Mouse (Mus musculus): Measurements from ENCODE around the gene Lbp. TPM values are rescaled to one million over a fixed set of nuclear protein-coding genes. Genes with fewer than 3 reads are reported as not detected.

The Lbp gene
- polyA plus RNA-seq, 1 experiment from 2014 or later = 6.3 TPM

- H3K9me3 ChIP-seq (replicated peaks; ENCODE audit: control insufficient read depth, low read length) = no peaks in the 10 kb centered on the region
- 75% methylated on average over 4 of the region's 4 CpGs for WGBS
- peaks cover 3% of the 10 kb centered on the region; the same call in 1 of the 2 replicates for H3K36me3 ChIP-seq (ENCODE audit: control insufficient read depth, insufficient read depth, low read length)
- no peak overlapping the region for H3K4me2 ChIP-seq (ENCODE audit: low read depth, low read length)
- no peak overlapping the region for H3K9ac ChIP-seq (ENCODE audit: low read length)
- no peak for ATAC-seq (ENCODE audit: insufficient read depth, low FRiP score)
- H3K27ac ChIP-seq (ENCODE audit: low read length) = no peak overlapping the region
- no peak overlapping the region for H3K4me3 ChIP-seq (replicated peaks; ENCODE audit: low read length)
- H3K27me3 ChIP-seq (ENCODE audit: control insufficient read depth, insufficient read depth, low read length) = no peaks in the 10 kb centered on the region
- H3K4me1 ChIP-seq (ENCODE audit: control insufficient read depth, insufficient read depth, low read length) = 0 out of 2 replicates have a peak, but pooled peaks cover 6% of the 10 kb centered on the region
Observed at GRCm38 (mm10) chr2:158364175-158364574, 57.9 kb downstream of the Lbp start.

GRCm38 (mm10) chr2:158365099-158365850 is 59.0 kb downstream of the Lbp start:
- no peak for ATAC-seq (ENCODE audit: insufficient read depth, low FRiP score)
- Histone ChIP-seq H3K4me3 (replicated peaks; ENCODE audit: low read length) (no peak overlapping the region), H3K27ac (ENCODE audit: low read length) (no peak overlapping the region), H3K9me3 (replicated peaks; ENCODE audit: control insufficient read depth, low read length) (no peaks in the 10 kb centered on the region), H3K4me2 (ENCODE audit: low read depth, low read length) (no peak overlapping the region), H3K27me3 (ENCODE audit: control insufficient read depth, insufficient read depth, low read length) (no peaks in the 10 kb centered on the region), H3K36me3 (ENCODE audit: control insufficient read depth, insufficient read depth, low read length) (no peaks in the 10 kb centered on the region), H3K9ac (ENCODE audit: low read length) (no peak overlapping the region), H3K4me1 (ENCODE audit: control insufficient read depth, insufficient read depth, low read length) (no peaks in the 10 kb centered on the region)
- 74% methylated on average over 12 of the region's 12 CpGs for WGBS

GRCm38 (mm10) chr2:158367654-158368053 is 61.4 kb downstream of the Lbp start:
- Histone ChIP-seq H3K27ac (ENCODE audit: low read length) (no peak overlapping the region), H3K36me3 (ENCODE audit: control insufficient read depth, insufficient read depth, low read length) (no peaks in the 10 kb centered on the region), H3K9me3 (replicated peaks; ENCODE audit: control insufficient read depth, low read length) (no peaks in the 10 kb centered on the region), H3K4me1 (ENCODE audit: control insufficient read depth, insufficient read depth, low read length) (no peaks in the 10 kb centered on the region), H3K27me3 (ENCODE audit: control insufficient read depth, insufficient read depth, low read length) (no peaks in the 10 kb centered on the region), H3K4me3 (replicated peaks; ENCODE audit: low read length) (no peak overlapping the region), H3K9ac (ENCODE audit: low read length) (no peak overlapping the region), H3K4me2 (ENCODE audit: low read depth, low read length) (no peak overlapping the region)
- ATAC-seq (ENCODE audit: insufficient read depth, low FRiP score) = no peak
- WGBS = 77% methylated on average over 5 of the region's 5 CpGs

- 86% methylated on average over 8 of the region's 8 CpGs for WGBS
- Histone ChIP-seq H3K4me1 (ENCODE audit: control insufficient read depth, insufficient read depth, low read length) (0 out of 2 replicates have a peak, but pooled peaks cover 2% of the 10 kb centered on the region), H3K36me3 (ENCODE audit: control insufficient read depth, insufficient read depth, low read length) (no peaks in the 10 kb centered on the region), H3K27ac (ENCODE audit: low read length) (no peak overlapping the region), H3K27me3 (ENCODE audit: control insufficient read depth, insufficient read depth, low read length) (no peaks in the 10 kb centered on the region), H3K4me2 (ENCODE audit: low read depth, low read length) (no peak overlapping the region), H3K4me3 (replicated peaks; ENCODE audit: low read length) (no peak overlapping the region), H3K9ac (ENCODE audit: low read length) (no peak overlapping the region), H3K9me3 (replicated peaks; ENCODE audit: control insufficient read depth, low read length) (no peaks in the 10 kb centered on the region)
- no peak for ATAC-seq (ENCODE audit: insufficient read depth, low FRiP score)
Observed at GRCm38 (mm10) chr2:158368313-158368712, 62.0 kb downstream of the Lbp start.

- Histone ChIP-seq H3K9me3 (replicated peaks; ENCODE audit: control insufficient read depth, low read length) (no peaks in the 10 kb centered on the region), H3K4me1 (ENCODE audit: control insufficient read depth, insufficient read depth, low read length) (0 out of 2 replicates have a peak, but pooled peaks cover 2% of the 10 kb centered on the region), H3K36me3 (ENCODE audit: control insufficient read depth, insufficient read depth, low read length) (no peaks in the 10 kb centered on the region), H3K27me3 (ENCODE audit: control insufficient read depth, insufficient read depth, low read length) (0 out of 2 replicates have a peak, but pooled peaks cover under 1% of the 10 kb centered on the region), H3K9ac (ENCODE audit: low read length) (no peak overlapping the region), H3K4me2 (ENCODE audit: low read depth, low read length) (no peak overlapping the region), H3K4me3 (replicated peaks; ENCODE audit: low read length) (no peak overlapping the region), H3K27ac (ENCODE audit: low read length) (no peak overlapping the region)
- ATAC-seq (ENCODE audit: insufficient read depth, low FRiP score) = no peak
- 83% methylated on average over 3 of the region's 3 CpGs for WGBS
Observed at GRCm38 (mm10) chr2:158369474-158370172, 63.3 kb downstream of the Lbp start.

- WGBS = 19% methylated on average over 5 of the region's 5 CpGs
- no peak overlapping the region for H3K4me3 ChIP-seq (replicated peaks; ENCODE audit: low read length)
- no peak for ATAC-seq (ENCODE audit: insufficient read depth, low FRiP score)
- H3K27ac ChIP-seq (ENCODE audit: low read length) = no peak overlapping the region
- no peaks in the 10 kb centered on the region for H3K9me3 ChIP-seq (replicated peaks; ENCODE audit: control insufficient read depth, low read length)
- peaks cover 6% of the 10 kb centered on the region for H3K27me3 ChIP-seq (ENCODE audit: control insufficient read depth, insufficient read depth, low read length)
- no peak overlapping the region for H3K4me2 ChIP-seq (ENCODE audit: low read depth, low read length)
- 0 out of 2 replicates have a peak, but pooled peaks cover 3% of the 10 kb centered on the region for H3K4me1 ChIP-seq (ENCODE audit: control insufficient read depth, insufficient read depth, low read length)
- no peaks in the 10 kb centered on the region for H3K36me3 ChIP-seq (ENCODE audit: control insufficient read depth, insufficient read depth, low read length)
- no peak overlapping the region for H3K9ac ChIP-seq (ENCODE audit: low read length)
Observed at GRCm38 (mm10) chr2:158370173-158370550, 63.9 kb downstream of the Lbp start.

GRCm38 (mm10) chr2:158373061-158373460 is 66.8 kb downstream of the Lbp start:
- no peaks in the 10 kb centered on the region for H3K36me3 ChIP-seq (ENCODE audit: control insufficient read depth, insufficient read depth, low read length)
- no peak overlapping the region for H3K4me3 ChIP-seq (replicated peaks; ENCODE audit: low read length)
- no peak for ATAC-seq (ENCODE audit: insufficient read depth, low FRiP score)
- no peak overlapping the region for H3K4me2 ChIP-seq (ENCODE audit: low read depth, low read length)
- no peaks in the 10 kb centered on the region for H3K9me3 ChIP-seq (replicated peaks; ENCODE audit: control insufficient read depth, low read length)
- H3K9ac ChIP-seq (ENCODE audit: low read length) = no peak overlapping the region
- 33% methylated on average over 5 of the region's 5 CpGs for WGBS
- 0 out of 2 replicates have a peak, but pooled peaks cover 6% of the 10 kb centered on the region for H3K4me1 ChIP-seq (ENCODE audit: control insufficient read depth, insufficient read depth, low read length)
- H3K27ac ChIP-seq (ENCODE audit: low read length) = no peak overlapping the region
- H3K27me3 ChIP-seq (ENCODE audit: control insufficient read depth, insufficient read depth, low read length) = peaks cover 20% of the 10 kb centered on the region

- ATAC-seq (ENCODE audit: insufficient read depth, low FRiP score) = no peak
- 0 out of 2 replicates have a peak, but pooled peaks cover 6% of the 10 kb centered on the region for H3K4me1 ChIP-seq (ENCODE audit: control insufficient read depth, insufficient read depth, low read length)
- H3K4me3 ChIP-seq (replicated peaks; ENCODE audit: low read length) = no peak overlapping the region
- no peaks in the 10 kb centered on the region for H3K36me3 ChIP-seq (ENCODE audit: control insufficient read depth, insufficient read depth, low read length)
- no peak overlapping the region for H3K27ac ChIP-seq (ENCODE audit: low read length)
- H3K27me3 ChIP-seq (ENCODE audit: control insufficient read depth, insufficient read depth, low read length) = peaks cover 20% of the 10 kb centered on the region
- H3K9me3 ChIP-seq (replicated peaks; ENCODE audit: control insufficient read depth, low read length) = no peaks in the 10 kb centered on the region
- no peak overlapping the region for H3K4me2 ChIP-seq (ENCODE audit: low read depth, low read length)
- 64% methylated on average over 7 of the region's 7 CpGs for WGBS
- no peak overlapping the region for H3K9ac ChIP-seq (ENCODE audit: low read length)
Observed at GRCm38 (mm10) chr2:158373516-158373915, 67.2 kb downstream of the Lbp start.

GRCm38 (mm10) chr2:158375443-158376122 is 69.3 kb downstream of the Lbp start, which contains the start of gene Snhg11:
Gene Snhg11 (plus strand): TSS chr2:158375638.
- no peak for ATAC-seq (ENCODE audit: insufficient read depth, low FRiP score)
- Histone ChIP-seq H3K27ac (ENCODE audit: low read length) (no peak within 1 kb of the TSS), H3K36me3 (ENCODE audit: control insufficient read depth, insufficient read depth, low read length) (no peaks in the 10 kb centered on the region), H3K4me1 (ENCODE audit: control insufficient read depth, insufficient read depth, low read length) (0 out of 2 replicates have a peak, but pooled peaks cover 6% of the 10 kb centered on the region), H3K4me3 (replicated peaks; ENCODE audit: low read length) (peak within 1 kb of the TSS; percentile 36), H3K4me2 (ENCODE audit: low read depth, low read length) (peak within 1 kb of the TSS; percentile 55), H3K9me3 (replicated peaks; ENCODE audit: control insufficient read depth, low read length) (no peaks in the 10 kb centered on the region), H3K27me3 (ENCODE audit: control insufficient read depth, insufficient read depth, low read length) (peaks cover 20% of the 10 kb centered on the region), H3K9ac (ENCODE audit: low read length) (peak within 1 kb of the TSS; percentile 50; the same call in 1 of the 2 replicates)
- WGBS = 2% methylated on average over 36 of the region's 36 CpGs

All from stomach, embryonic 16.5 days (tissue).